8 mouse cellular contexts compared by ENCODE assay signal in genomic region chr8:105288231-105288630, GRCm38 (mm10). TPM values are rescaled to one million over a fixed set of nuclear protein-coding genes. Genes with fewer than 3 reads are reported as not detected.
DNase-seq lines count a peak whose midpoint lies in the region; ATAC-seq lines count a peak whose summit lies in the region.

No protein-coding gene starts in this region.

- ATAC-seq in intestine, embryonic 15.5 days: no peak
- no peak for ATAC-seq in neural tube, embryonic 15.5 days (ENCODE audit: low FRiP score)

- no peak overlapping the region for H3K9ac ChIP-seq in intestine, embryonic 15.5 days
- peak overlapping the region; percentile 61 for H3K9ac ChIP-seq in neural tube, embryonic 15.5 days (replicated peaks)

- peak overlapping the region; percentile 86; the same call in 1 of the 2 replicates for H3K4me2 ChIP-seq in intestine, embryonic 15.5 days (replicated peaks)
- H3K4me2 ChIP-seq in neural tube, embryonic 15.5 days: peak overlapping the region; percentile 77

- H3K27me3 ChIP-seq in intestine, embryonic 15.5 days (replicated peaks): peaks cover 11% of the 10 kb centered on the region
- H3K27me3 ChIP-seq in neural tube, embryonic 15.5 days (replicated peaks): no peaks in the 10 kb centered on the region

- 86% methylated on average over 5 of the region's 5 CpGs for WGBS in intestine, embryonic 15.5 days
- 78% methylated on average over 5 of the region's 5 CpGs for WGBS in neural tube, embryonic 15.5 days

- DNase-seq in cerebellum, adult 9-11 months: peak; percentile 45
- no peak for DNase-seq in cerebellum, adult 8-10 months
- DNase-seq in right cerebral cortex, postnatal 14 days: peak; percentile 3
- DNase-seq in right cerebral cortex, adult 18-20 months: no peak
- no peak for DNase-seq in layer of hippocampus, adult 18-20 months (ENCODE audit: low spot score in 2 of 2)
- DNase-seq in left cerebral cortex, postnatal 14 days (ENCODE audit: low spot score in 2 of 2): no peak

- no peak overlapping the region for H3K27ac ChIP-seq in intestine, embryonic 15.5 days
- H3K27ac ChIP-seq in neural tube, embryonic 15.5 days (replicated peaks): peak overlapping the region; percentile 94

- no peak overlapping the region for H3K4me3 ChIP-seq in intestine, embryonic 15.5 days (replicated peaks)
- peak overlapping the region; percentile 58 for H3K4me3 ChIP-seq in neural tube, embryonic 15.5 days (replicated peaks)

- peaks cover 11% of the 10 kb centered on the region for H3K4me1 ChIP-seq in intestine, embryonic 15.5 days (replicated peaks)
- peaks cover 62% of the 10 kb centered on the region for H3K4me1 ChIP-seq in neural tube, embryonic 15.5 days

- intact Hi-C loops in left cerebral cortex, postnatal 14 days (cut with DNase I): loop anchor here (5.0 kb wide), 1 partner anchor 646 kb away; the partner anchor contains the start of gene Ciao2b

- no peaks in the 10 kb centered on the region for H3K9me3 ChIP-seq in intestine, embryonic 15.5 days
- H3K9me3 ChIP-seq in neural tube, embryonic 15.5 days (replicated peaks): no peaks in the 10 kb centered on the region

- no peaks in the 10 kb centered on the region for H3K36me3 ChIP-seq in intestine, embryonic 15.5 days
- peaks cover 16% of the 10 kb centered on the region for H3K36me3 ChIP-seq in neural tube, embryonic 15.5 days

RNA-seq across cellular contexts. Expression of gene 4931428F04Rik, which starts 1.4 kb away (rescaled TPM):
- 8.3 and 8.6 TPM in 2 replicates for polyA plus RNA-seq in intestine, embryonic 15.5 days (2015; fragmentation: Nextera tagmentation; extraction: Ambion mirVana)
- 104 and 122 TPM in 2 replicates for polyA plus RNA-seq in neural tube, embryonic 15.5 days (2015; fragmentation: Nextera tagmentation; extraction: Ambion mirVana)
- total RNA-seq in layer of hippocampus, adult 18-20 months (2021): 10 to 100 TPM; 19.2 to 23.5 TPM
- total RNA-seq in left cerebral cortex, postnatal 14 days (2021): 10 to 100 TPM; 31.7 to 38.2 TPM

RNA-seq across cellular contexts. Expression of gene Exoc3l, which starts 7.7 kb away (rescaled TPM):
- 8.0 and 8.7 TPM in 2 replicates for polyA plus RNA-seq in intestine, embryonic 15.5 days (2015; fragmentation: Nextera tagmentation; extraction: Ambion mirVana)
- 10.6 and 11.3 TPM in 2 replicates for polyA plus RNA-seq in neural tube, embryonic 15.5 days (2015; fragmentation: Nextera tagmentation; extraction: Ambion mirVana)
- under 1 TPM; 0.48 to 0.94 TPM for total RNA-seq in layer of hippocampus, adult 18-20 months (2021)
- total RNA-seq in left cerebral cortex, postnatal 14 days (2021): 1 to 10 TPM; 1.7 to 2.0 TPM

RNA-seq across cellular contexts. Expression of gene E2f4, which starts 9.2 kb away (rescaled TPM):
- 84.9 and 90.4 TPM in 2 replicates for polyA plus RNA-seq in intestine, embryonic 15.5 days (2015; fragmentation: Nextera tagmentation; extraction: Ambion mirVana)
- 41.6 and 61.6 TPM in 2 replicates for polyA plus RNA-seq in neural tube, embryonic 15.5 days (2015; fragmentation: Nextera tagmentation; extraction: Ambion mirVana)
- total RNA-seq in layer of hippocampus, adult 18-20 months (2021): 10 to 100 TPM; 34.2 to 36.7 TPM
- total RNA-seq in left cerebral cortex, postnatal 14 days (2021): 10 to 100 TPM; 31.5 to 32.1 TPM

RNA-seq across cellular contexts. Expression of gene Nol3, which starts 12.3 kb away (rescaled TPM):
- polyA plus RNA-seq in intestine, embryonic 15.5 days (2015; fragmentation: Nextera tagmentation; extraction: Ambion mirVana): 1.0 and 1.2 TPM in 2 replicates
- 5.7 and 6.2 TPM in 2 replicates for polyA plus RNA-seq in neural tube, embryonic 15.5 days (2015; fragmentation: Nextera tagmentation; extraction: Ambion mirVana)
- 10 to 100 TPM; 10.4 to 10.9 TPM for total RNA-seq in layer of hippocampus, adult 18-20 months (2021)
- total RNA-seq in left cerebral cortex, postnatal 14 days (2021): 1 to 10 TPM; 4.5 to 5.1 TPM

RNA-seq across cellular contexts. Expression of gene Elmo3, which starts 17.2 kb away (rescaled TPM):
- 18.3 and 21.2 TPM in 2 replicates for polyA plus RNA-seq in intestine, embryonic 15.5 days (2015; fragmentation: Nextera tagmentation; extraction: Ambion mirVana)
- 1.1 and 4.7 TPM in 2 replicates for polyA plus RNA-seq in neural tube, embryonic 15.5 days (2015; fragmentation: Nextera tagmentation; extraction: Ambion mirVana)
- total RNA-seq in layer of hippocampus, adult 18-20 months (2021): under 1 TPM; 0.79 to 0.97 TPM
- total RNA-seq in left cerebral cortex, postnatal 14 days (2021): under 1 TPM; 0.31 to 0.91 TPM

Comparison
In these comparisons a context has a peak if more than half of its experiments do, and no peak if none do; other contexts are left out.
1. DNase-seq: peak in cerebellum, adult 9-11 months (single experiment) and right cerebral cortex, postnatal 14 days (single experiment); none in cerebellum, adult 8-10 months (single experiment), right cerebral cortex, adult 18-20 months (single experiment), layer of hippocampus, adult 18-20 months (0 of 2) and left cerebral cortex, postnatal 14 days (0 of 2).